Mouse (Mus musculus): ENCODE measurements at regions not wholly inside any gene's neighbourhood (a gene's known extent, or its start where the extent isn't known, plus 50 kb on each side); places are given as distances from the start of the nearest gene placed in this dataset.

- H3K27me3 ChIP-seq (ENCODE audit: control insufficient read depth, insufficient read depth, low read length) = no peaks in the 10 kb centered on the region
- H3K4me3 ChIP-seq (replicated peaks; ENCODE audit: insufficient read depth, low read depth, low read length) = no peak overlapping the region
- no peaks in the 10 kb centered on the region for H3K4me1 ChIP-seq (ENCODE audit: control insufficient read depth, insufficient read depth, low read length)
- no peak for DNase-seq
- TF ChIP-seq POLR2A (IDR thresholded peaks at IDR 0.05; ENCODE audit: borderline replicate concordance, insufficient read depth, low read length) = no peak
- no peak for TF ChIP-seq CTCF (IDR thresholded peaks at IDR 0.05; ENCODE audit: borderline replicate concordance, insufficient read depth, low read depth, low read length)
- H3K27ac ChIP-seq (ENCODE audit: insufficient read depth, low read length) = no peak overlapping the region
- 35% methylated on average over 4 of the region's 4 CpGs for WGBS
These were observed 523.7 kb upstream of the Gm9747 start for GRCm38 (mm10) chr1:81709169-81709568.

- Histone ChIP-seq H3K27ac (ENCODE audit: insufficient read depth, low read length) (no peak overlapping the region), H3K4me1 (ENCODE audit: control insufficient read depth, insufficient read depth, low read length) (no peaks in the 10 kb centered on the region), H3K27me3 (ENCODE audit: control insufficient read depth, insufficient read depth, low read length) (no peaks in the 10 kb centered on the region), H3K4me3 (replicated peaks; ENCODE audit: insufficient read depth, low read depth, low read length) (no peak overlapping the region)
- DNase-seq = no peak
- TF ChIP-seq POLR2A (IDR thresholded peaks at IDR 0.05; ENCODE audit: borderline replicate concordance, insufficient read depth, low read length) (no peak), CTCF (IDR thresholded peaks at IDR 0.05; ENCODE audit: borderline replicate concordance, insufficient read depth, low read depth, low read length) (no peak)
- WGBS = 46% methylated on average over 6 of the region's 6 CpGs
These were observed 515.8 kb upstream of the Gm9747 start for GRCm38 (mm10) chr1:81717091-81717490.

DNA sequence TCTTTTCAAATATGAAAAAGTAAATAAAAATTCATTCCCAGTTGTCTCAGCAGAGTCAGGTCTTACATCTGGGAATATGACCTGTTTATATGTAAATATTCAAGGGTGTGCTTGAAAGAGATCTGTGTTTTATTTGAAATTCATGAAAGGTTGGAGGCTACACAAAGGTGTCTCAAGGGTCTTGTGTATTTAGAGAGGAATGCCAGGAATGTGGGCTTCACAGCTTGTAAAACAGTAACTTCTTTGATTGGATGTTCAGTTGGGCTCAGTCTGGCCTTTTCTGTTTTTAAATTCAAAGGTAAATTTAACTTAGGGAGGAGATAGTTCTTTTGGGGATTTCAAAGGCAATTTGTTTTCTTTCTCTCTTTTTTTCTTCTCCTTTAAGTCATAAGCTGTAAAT lies 514.7 kb upstream of the Gm9747 start:
- DNase-seq = no peak
- Histone ChIP-seq H3K4me1 (ENCODE audit: control insufficient read depth, insufficient read depth, low read length) (no peaks in the 10 kb centered on the region), H3K27me3 (ENCODE audit: control insufficient read depth, insufficient read depth, low read length) (no peaks in the 10 kb centered on the region), H3K4me3 (replicated peaks; ENCODE audit: insufficient read depth, low read depth, low read length) (no peak overlapping the region), H3K27ac (ENCODE audit: insufficient read depth, low read length) (no peak overlapping the region)
- TF ChIP-seq POLR2A (IDR thresholded peaks at IDR 0.05; ENCODE audit: borderline replicate concordance, insufficient read depth, low read length) (no peak), CTCF (IDR thresholded peaks at IDR 0.05; ENCODE audit: borderline replicate concordance, insufficient read depth, low read depth, low read length) (no peak)

GRCm38 (mm10) chr1:81724859-81725258 lies 508.1 kb upstream of the Gm9747 start:
- Histone ChIP-seq H3K4me3 (replicated peaks; ENCODE audit: insufficient read depth, low read depth, low read length) (no peak overlapping the region), H3K27me3 (ENCODE audit: control insufficient read depth, insufficient read depth, low read length) (no peaks in the 10 kb centered on the region), H3K4me1 (ENCODE audit: control insufficient read depth, insufficient read depth, low read length) (no peaks in the 10 kb centered on the region), H3K27ac (ENCODE audit: insufficient read depth, low read length) (no peak overlapping the region)
- DNase-seq = no peak
- WGBS = 86% methylated on average over 2 of the region's 2 CpGs
- no peak for TF ChIP-seq POLR2A (IDR thresholded peaks at IDR 0.05; ENCODE audit: borderline replicate concordance, insufficient read depth, low read length)
- no peak for TF ChIP-seq CTCF (IDR thresholded peaks at IDR 0.05; ENCODE audit: borderline replicate concordance, insufficient read depth, low read depth, low read length)

GRCm38 (mm10) chr1:81726268-81727132 lies 506.4 kb upstream of the Gm9747 start:
- no peak for TF ChIP-seq CTCF (IDR thresholded peaks at IDR 0.05; ENCODE audit: borderline replicate concordance, insufficient read depth, low read depth, low read length)
- no peak for TF ChIP-seq POLR2A (IDR thresholded peaks at IDR 0.05; ENCODE audit: borderline replicate concordance, insufficient read depth, low read length)
- 95% methylated on average over 2 of the region's 2 CpGs for WGBS
- H3K27ac ChIP-seq (ENCODE audit: insufficient read depth, low read length) = no peak overlapping the region

GRCm38 (mm10) chr1:81737111-81737833 lies 495.6 kb upstream of the Gm9747 start:
- Histone ChIP-seq H3K4me1 (ENCODE audit: control insufficient read depth, insufficient read depth, low read length) (no peaks in the 10 kb centered on the region), H3K27ac (ENCODE audit: insufficient read depth, low read length) (no peak overlapping the region), H3K27me3 (ENCODE audit: control insufficient read depth, insufficient read depth, low read length) (no peaks in the 10 kb centered on the region), H3K4me3 (replicated peaks; ENCODE audit: insufficient read depth, low read depth, low read length) (no peak overlapping the region)
- WGBS = 8% methylated on average over 6 of the region's 6 CpGs
- no peak for DNase-seq
- TF ChIP-seq CTCF (IDR thresholded peaks at IDR 0.05; ENCODE audit: borderline replicate concordance, insufficient read depth, low read depth, low read length) (no peak), POLR2A (IDR thresholded peaks at IDR 0.05; ENCODE audit: borderline replicate concordance, insufficient read depth, low read length) (no peak)

More at GRCm38 (mm10) chr1:81726268-81727132, 506.4 kb upstream of the Gm9747 start:
- H3K4me1 ChIP-seq (ENCODE audit: control insufficient read depth, insufficient read depth, low read length) = no peaks in the 10 kb centered on the region
- no peak overlapping the region for H3K4me3 ChIP-seq (replicated peaks; ENCODE audit: insufficient read depth, low read depth, low read length)
- no peaks in the 10 kb centered on the region for H3K27me3 ChIP-seq (ENCODE audit: control insufficient read depth, insufficient read depth, low read length)
- no peak for DNase-seq

DNA sequence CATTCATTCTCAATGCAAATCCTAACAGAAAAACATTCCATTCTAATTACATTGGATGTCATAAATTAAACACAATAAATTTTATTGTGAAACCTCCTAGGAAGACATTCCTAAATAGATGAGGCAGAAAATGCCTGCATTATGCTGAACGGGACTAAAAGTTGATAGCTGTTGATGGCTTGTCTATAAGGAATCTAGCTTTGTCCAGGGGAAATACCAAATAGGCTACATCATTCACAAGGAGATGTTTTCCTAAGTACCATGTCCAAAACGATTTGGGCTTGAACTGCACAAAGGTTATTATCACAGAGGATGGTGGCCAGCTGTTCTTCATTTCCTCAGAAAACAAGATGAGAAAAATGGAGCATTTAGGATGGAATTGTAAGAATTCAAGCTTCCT lies 494.5 kb upstream of the Gm9747 start:
- DNase-seq = no peak
- TF ChIP-seq POLR2A (IDR thresholded peaks at IDR 0.05; ENCODE audit: borderline replicate concordance, insufficient read depth, low read length) = no peak
- Histone ChIP-seq H3K27ac (ENCODE audit: insufficient read depth, low read length) (no peak overlapping the region), H3K27me3 (ENCODE audit: control insufficient read depth, insufficient read depth, low read length) (no peaks in the 10 kb centered on the region), H3K4me1 (ENCODE audit: control insufficient read depth, insufficient read depth, low read length) (no peaks in the 10 kb centered on the region), H3K4me3 (replicated peaks; ENCODE audit: insufficient read depth, low read depth, low read length) (no peak overlapping the region)
- 17% methylated on average over 2 of the region's 2 CpGs for WGBS

DNA sequence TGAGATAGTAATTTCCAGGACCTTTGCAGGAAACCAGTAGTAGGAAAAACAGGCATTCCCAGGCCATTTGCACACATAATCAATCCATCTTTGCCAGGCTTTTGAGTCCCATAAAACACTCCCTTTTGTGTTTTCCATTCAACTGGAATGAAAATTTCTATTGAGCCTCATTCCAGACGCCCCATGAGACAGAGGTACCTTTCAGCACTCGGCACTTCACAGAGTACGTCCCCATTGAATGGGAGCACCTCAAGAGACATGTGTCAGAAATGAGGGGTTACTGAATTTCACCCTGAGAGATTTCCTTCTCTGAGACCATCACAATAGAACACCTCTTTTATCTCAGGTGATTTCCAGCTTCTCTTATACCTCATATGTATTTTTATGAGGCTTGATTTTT lies 493.5 kb upstream of the Gm9747 start:
- no peak for TF ChIP-seq POLR2A (IDR thresholded peaks at IDR 0.05; ENCODE audit: borderline replicate concordance, insufficient read depth, low read length)
- no peak for TF ChIP-seq CTCF (IDR thresholded peaks at IDR 0.05; ENCODE audit: borderline replicate concordance, insufficient read depth, low read depth, low read length)
- 75% methylated on average over 3 of the region's 3 CpGs for WGBS
- Histone ChIP-seq H3K27ac (ENCODE audit: insufficient read depth, low read length) (no peak overlapping the region), H3K4me1 (ENCODE audit: control insufficient read depth, insufficient read depth, low read length) (no peaks in the 10 kb centered on the region), H3K27me3 (ENCODE audit: control insufficient read depth, insufficient read depth, low read length) (no peaks in the 10 kb centered on the region), H3K4me3 (replicated peaks; ENCODE audit: insufficient read depth, low read depth, low read length) (no peak overlapping the region)
- DNase-seq = no peak
